Mouse (Mus musculus): ENCODE measurements around the gene Psmb11. TPM values are rescaled to one million over a fixed set of nuclear protein-coding genes. Genes with fewer than 3 reads are reported as not detected.

Gene Psmb11
- total RNA-seq, 2 experiments from 2014 or later, result not detected

Small RNA genes lying within 50 kb of the gene (microRNA-seq; reads per million reads assigned to microRNA genes)
- gene Mir686 (not detected), gene Mir6948 (not detected)

Other genes starting within 250 kb of the Psmb11 start
- gene Slc7a7, start 203.7 kb upstream of the Psmb11 start, total RNA-seq (2021), result 1 to 10 TPM; 6.2 to 7.9 TPM
- gene Mrpl52, start 194.5 kb upstream of the Psmb11 start, total RNA-seq (2021), result 100 to 1,000 TPM; 204 to 212 TPM
- 100 to 1,000 TPM; 127 to 128 TPM for gene Mmp14, start 189.8 kb upstream of the Psmb11 start, total RNA-seq (2021)
- gene Lrp10, start 157.3 kb upstream of the Psmb11 start, total RNA-seq (2021), result 10 to 100 TPM; 71.9 to 89.4 TPM
- gene Rem2, start 145.3 kb upstream of the Psmb11 start, total RNA-seq (2021), result under 1 TPM; 0.39 to 0.87 TPM
- gene Prmt5, start 103.9 kb upstream of the Psmb11 start, total RNA-seq (2021), result 10 to 100 TPM; 41.1 to 42.1 TPM
- 10 to 100 TPM; 31.0 to 32.5 TPM for gene Haus4, start 66.8 kb upstream of the Psmb11 start, total RNA-seq (2021)
- gene Ajuba, start 43.9 kb upstream of the Psmb11 start, total RNA-seq (2021), result 10 to 100 TPM; 18.9 to 20.7 TPM
- gene 4931414P19Rik, start 15.4 kb upstream of the Psmb11 start, total RNA-seq (2021), result 1 to 10 TPM; 4.9 to 6.9 TPM
- gene Psmb5, start 3.4 kb upstream of the Psmb11 start, total RNA-seq (2021), result 100 to 1,000 TPM; 226 to 247 TPM
- gene Gm17606, start 19.5 kb downstream of the Psmb11 start, total RNA-seq (2021), result not detected
- 1 to 10 TPM; 1.7 to 2.5 TPM for gene Cdh24, start 19.9 kb downstream of the Psmb11 start, total RNA-seq (2021)
- 10 to 100 TPM; 35.5 to 36.6 TPM for gene 1700123O20Rik, start 64.8 kb downstream of the Psmb11 start, total RNA-seq (2021)
- 100 to 1,000 TPM; 132 to 167 TPM for gene Acin1, start 65.5 kb downstream of the Psmb11 start, total RNA-seq (2021)
- not detected for gene Gm29776, start 77.4 kb downstream of the Psmb11 start, total RNA-seq (2021)
- under 1 TPM; 0.57 to 0.70 TPM for gene Cebpe, start 90.7 kb downstream of the Psmb11 start, total RNA-seq (2021)
- 10 to 100 TPM; 29.4 to 30.6 TPM for gene Slc7a8, start 160.5 kb downstream of the Psmb11 start, total RNA-seq (2021)
- gene Rnf212b, start 192.7 kb downstream of the Psmb11 start, total RNA-seq (2021), result under 1 TPM in 1 of 2 experiments, not detected in 1; 0.87 TPM
- gene Homez, start 249.5 kb downstream of the Psmb11 start, total RNA-seq (2021), result 10 to 100 TPM; 12.2 to 18.1 TPM